Mouse (Mus musculus): ENCODE measurements around the gene Zfp607b. TPM values are rescaled to one million over a fixed set of nuclear protein-coding genes. Genes with fewer than 3 reads are reported as not detected.

Zfp607b gene
- 0.46 and 1.4 TPM in 2 replicates for total RNA-seq (2015)
- total RNA-seq (2017): 0.41 and 1.6 TPM in 2 replicates

- ATAC-seq (ENCODE audit: poor library complexity, severe bottlenecking): peak; percentile 97
These were observed at the start of gene Zfp607b for GRCm38 (mm10) chr7:27688815-27689612. Zfp607b (plus strand) TSS chr7:27689340.

GRCm38 (mm10) chr7:27644471-27644870 is 44.7 kb upstream of the Zfp607b start:
- no peak for ATAC-seq (ENCODE audit: poor library complexity, severe bottlenecking)

GRCm38 (mm10) chr7:27646516-27646915 is 42.6 kb upstream of the Zfp607b start:
- ATAC-seq (ENCODE audit: poor library complexity, severe bottlenecking): no peak

GRCm38 (mm10) chr7:27647281-27648002 is 41.7 kb upstream of the Zfp607b start:
- no peak for ATAC-seq (ENCODE audit: poor library complexity, severe bottlenecking)

GRCm38 (mm10) chr7:27649723-27650122 is 39.4 kb upstream of the Zfp607b start:
- no peak for ATAC-seq (ENCODE audit: poor library complexity, severe bottlenecking)

GRCm38 (mm10) chr7:27650949-27651348 is 38.2 kb upstream of the Zfp607b start:
- ATAC-seq (ENCODE audit: poor library complexity, severe bottlenecking): peak; percentile 81

GRCm38 (mm10) chr7:27653681-27654437 is 35.3 kb upstream of the Zfp607b start, which contains the start of gene Ttc9b:
Ttc9b (plus strand) TSS chr7:27653915.
- no peak for ATAC-seq (ENCODE audit: poor library complexity, severe bottlenecking)

GRCm38 (mm10) chr7:27654607-27655276 is 34.4 kb upstream of the Zfp607b start:
- ATAC-seq (ENCODE audit: poor library complexity, severe bottlenecking): no peak

- no peak for ATAC-seq (ENCODE audit: poor library complexity, severe bottlenecking)
These were observed 33.6 kb upstream of the Zfp607b start for GRCm38 (mm10) chr7:27655545-27655944.

DNA sequence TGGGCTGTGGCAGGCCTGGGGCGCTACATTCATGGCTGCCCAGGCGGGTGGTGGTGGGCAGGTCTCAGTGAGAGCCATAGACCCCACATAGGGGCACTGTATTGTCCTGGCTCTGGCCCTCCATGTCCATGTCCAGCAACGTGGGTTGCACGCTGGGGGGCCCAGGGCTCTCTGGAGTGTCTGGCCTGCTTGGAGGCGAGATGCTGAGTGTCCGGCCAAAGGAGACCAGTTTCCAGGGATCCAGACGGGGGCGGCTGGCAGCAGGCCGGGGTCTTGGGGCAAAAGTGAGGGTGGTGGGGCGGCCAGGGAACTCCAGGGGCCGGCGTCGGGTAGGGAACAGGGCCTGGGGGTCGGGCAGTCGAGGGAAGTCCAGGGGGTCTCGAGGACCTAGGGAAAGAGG is 32.5 kb upstream of the Zfp607b start:
- ATAC-seq (ENCODE audit: poor library complexity, severe bottlenecking): no peak

DNA sequence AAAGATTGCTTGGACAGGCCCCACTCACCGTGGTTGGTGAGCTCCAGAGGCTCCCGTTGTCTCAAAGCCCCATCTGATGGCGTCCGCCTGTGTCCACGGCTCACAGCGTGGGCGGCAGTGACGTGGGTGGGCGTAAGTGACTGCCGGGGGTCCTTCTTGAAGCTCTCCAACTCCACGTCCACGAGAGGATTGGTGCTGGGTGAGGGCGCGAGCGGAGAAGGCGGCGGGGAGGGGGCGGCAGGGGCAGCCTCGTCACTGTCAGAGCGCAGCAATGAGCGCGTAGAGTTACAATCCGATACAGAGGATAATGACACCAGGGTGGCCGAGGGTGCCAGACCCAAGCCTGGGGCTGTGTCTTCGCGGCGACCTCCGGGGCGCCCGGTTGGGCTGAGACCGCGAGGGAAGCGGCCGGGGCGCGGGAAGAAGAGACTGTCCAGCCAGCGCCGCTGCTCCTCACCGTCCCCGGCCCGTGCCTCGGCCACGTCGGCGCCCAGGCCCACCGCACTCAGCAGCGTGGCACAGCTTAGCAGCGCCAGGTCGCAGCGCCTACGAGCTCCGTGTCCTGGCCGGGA is 31.2 kb upstream of the Zfp607b start:
- no peak for ATAC-seq (ENCODE audit: poor library complexity, severe bottlenecking)

- ATAC-seq (ENCODE audit: poor library complexity, severe bottlenecking): no peak
These were observed 30.2 kb upstream of the Zfp607b start for GRCm38 (mm10) chr7:27658712-27659663.

GRCm38 (mm10) chr7:27662038-27662437 is 27.1 kb upstream of the Zfp607b start:
- ATAC-seq (ENCODE audit: poor library complexity, severe bottlenecking): no peak

GRCm38 (mm10) chr7:27673064-27673574 is 16.0 kb upstream of the Zfp607b start:
- no peak for ATAC-seq (ENCODE audit: poor library complexity, severe bottlenecking)

DNA sequence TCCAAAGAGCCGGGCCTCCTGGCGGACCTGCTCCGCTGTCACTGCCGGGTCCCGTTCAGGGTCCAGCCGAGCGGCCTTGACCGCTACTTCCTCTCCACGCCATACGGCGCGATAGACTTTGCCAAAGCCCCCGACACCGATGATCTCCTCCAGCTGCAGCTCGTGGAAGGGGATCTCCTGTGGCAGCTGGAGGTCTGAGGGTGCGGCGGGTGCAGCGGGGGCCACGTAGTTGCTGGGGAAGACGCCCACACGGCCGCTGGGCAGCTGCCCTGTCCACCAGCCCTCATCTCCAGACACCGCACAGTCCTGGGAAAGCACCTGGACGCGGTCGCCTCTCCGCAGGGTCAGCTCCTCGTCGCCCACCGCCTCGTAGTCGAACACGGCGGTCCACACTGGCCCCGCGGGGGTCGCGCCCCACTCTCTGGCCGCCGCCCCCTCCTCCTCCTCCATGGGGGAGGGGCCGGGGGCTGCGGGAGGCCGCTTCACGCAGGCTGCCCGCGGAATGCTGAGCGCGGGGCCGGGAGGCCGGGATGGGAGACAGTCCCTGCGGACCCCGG is 15.5 kb upstream of the Zfp607b start:
- peak; percentile 47; the same call in 1 of the 2 replicates for ATAC-seq (ENCODE audit: poor library complexity, severe bottlenecking)

DNA sequence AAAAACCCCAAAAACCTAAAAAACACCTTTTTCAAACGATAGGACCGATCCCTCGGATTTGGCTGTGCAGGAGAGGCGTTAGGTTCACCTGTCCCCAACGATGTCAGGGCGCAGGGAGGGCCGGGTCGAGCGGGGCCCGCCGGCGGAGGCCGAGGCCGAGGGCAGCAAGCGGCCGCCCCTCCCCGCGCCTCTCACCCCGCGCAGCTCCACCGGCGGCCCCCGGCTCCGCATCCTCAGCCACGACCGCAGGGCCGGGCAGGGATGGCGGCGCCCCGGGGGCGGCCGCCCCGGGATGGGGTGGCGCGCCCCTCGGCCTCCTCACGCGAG is 15.0 kb upstream of the Zfp607b start:
- ATAC-seq (ENCODE audit: poor library complexity, severe bottlenecking): peak; percentile 22; the same call in 1 of the 2 replicates

DNA sequence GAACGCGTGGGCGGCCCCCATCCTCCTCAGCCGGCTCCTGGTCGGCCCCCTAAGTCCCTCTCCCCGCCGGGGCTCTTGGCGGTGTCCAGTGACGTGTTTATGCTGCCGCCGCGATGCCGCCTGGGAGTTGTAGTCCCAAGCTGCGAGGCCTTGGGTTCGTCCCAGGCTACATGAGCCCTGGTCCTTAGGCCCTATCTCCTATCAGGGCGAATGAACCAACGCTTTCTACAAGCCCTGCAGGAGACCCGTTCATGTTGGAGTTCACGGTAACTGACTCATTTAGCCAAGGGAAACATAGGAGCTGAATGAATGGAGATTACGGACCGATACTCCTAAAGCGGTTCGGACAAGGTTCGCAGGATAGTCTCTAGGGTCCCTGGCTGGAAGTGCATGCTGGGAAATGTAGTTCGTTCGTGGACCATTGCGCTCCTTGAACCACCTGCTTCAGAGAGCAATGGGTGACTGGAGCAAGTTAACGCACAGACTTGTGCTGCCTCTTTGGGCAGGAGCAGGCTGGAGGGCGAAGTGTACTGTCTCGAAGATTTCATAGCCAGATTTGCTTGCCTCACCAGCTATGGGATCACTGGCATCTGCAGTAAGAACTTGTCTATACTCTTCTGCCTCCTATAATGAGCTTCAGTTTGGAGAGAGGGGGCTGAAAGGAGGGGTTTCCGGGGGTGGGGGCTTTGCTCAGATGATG is 14.5 kb upstream of the Zfp607b start, which contains the start of gene Map3k10:
Gene Map3k10, minus strand, starts transcription at position 77 of the 700 bp plus-strand sequence.
- peak; percentile 97 for ATAC-seq (ENCODE audit: poor library complexity, severe bottlenecking)

DNA sequence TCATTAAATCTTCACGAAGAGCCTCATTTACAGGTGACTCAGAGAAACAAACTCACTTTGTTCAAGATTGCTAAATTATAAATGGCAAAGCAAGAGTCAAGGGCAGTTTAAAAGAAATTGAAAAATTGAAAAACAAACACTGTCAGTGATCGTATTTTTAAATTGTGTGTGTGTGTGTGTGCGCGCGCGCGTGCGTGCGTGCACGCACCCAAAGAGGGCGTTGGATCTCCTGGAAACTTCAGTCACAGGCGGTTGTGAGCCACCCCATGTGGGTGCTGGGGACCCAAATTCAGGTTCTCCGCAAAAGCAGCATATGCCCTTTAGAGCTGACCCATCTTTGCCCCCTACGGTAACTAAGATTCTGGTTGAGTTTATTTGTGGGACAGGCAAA is 13.9 kb upstream of the Zfp607b start:
- no peak for ATAC-seq (ENCODE audit: poor library complexity, severe bottlenecking)

All from megakaryocyte, adult 5-6 weeks (primary cell).